Mouse (Mus musculus) left cerebral cortex, adult 8-10 months (tissue): ENCODE data around the gene Fyn. TPM values are rescaled to one million over a fixed set of nuclear protein-coding genes. Genes with fewer than 3 reads are reported as not detected.
A peak's percentile ranks its signal among the peaks of the same experiment; 100 is the strongest.

ENCODE experiments used
- DNase-seq, 2 experiments: peaks; one replicate each; pipeline ENCODE4 v3.0.0; 2022; ENCODE audit warnings: low spot score in 2 of 2
- total RNA-seq, 4 experiments: library from RNA; stranded (reverse); gene quantifications; 2 replicates each; pipeline ENCODE4 v1.2.4; 2022

The Fyn gene
- total RNA-seq = 100 to 1,000 TPM; 100 to 111 (median 108) TPM

GRCm38 (mm10) chr10:39368572-39369135 is at the start of gene Fyn:
TSS of gene Fyn (plus strand) at chr10:39368855.
- DNase-seq = no peak

DNA sequence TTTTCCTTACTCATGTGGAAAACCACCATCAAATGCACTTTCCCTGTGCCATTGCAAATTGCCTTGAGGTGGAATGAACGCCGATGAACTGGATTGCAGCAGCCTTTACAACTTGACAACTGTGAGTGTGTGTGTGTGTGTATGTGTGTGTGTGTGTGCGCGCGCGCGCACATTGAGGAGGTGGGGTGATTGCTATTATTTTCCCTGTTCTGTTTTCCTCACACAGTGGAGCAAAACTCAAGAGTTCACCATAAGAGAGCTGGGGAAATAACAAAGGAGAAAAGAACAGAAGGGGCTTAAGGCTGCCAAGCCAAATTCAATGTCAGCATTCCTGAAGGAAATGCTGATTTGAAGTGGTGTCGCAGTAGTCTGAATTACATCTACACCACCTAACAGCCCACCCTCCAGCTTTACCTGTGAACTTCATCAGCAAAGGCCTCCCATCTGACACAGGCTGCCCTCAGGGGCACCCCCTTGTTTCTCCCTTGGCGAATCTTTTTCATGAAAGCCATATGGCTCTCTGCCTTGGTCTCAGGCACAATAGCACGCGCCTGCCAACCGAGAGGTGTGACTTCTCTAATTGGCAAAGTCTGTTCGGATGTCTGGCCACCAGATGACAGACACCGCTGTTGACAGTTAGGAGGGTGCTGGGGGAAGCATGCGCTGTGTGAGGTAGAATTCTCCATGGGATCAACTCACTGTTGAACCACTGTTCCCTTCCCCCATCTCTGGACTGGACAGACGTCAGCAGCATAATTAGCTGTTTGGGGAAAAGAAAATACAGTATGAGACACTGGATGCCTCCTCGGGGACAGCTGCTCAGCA is 47.6 kb upstream of the Fyn start:
- DNase-seq = peak in 1 of 2 experiments; percentile 27

DNA sequence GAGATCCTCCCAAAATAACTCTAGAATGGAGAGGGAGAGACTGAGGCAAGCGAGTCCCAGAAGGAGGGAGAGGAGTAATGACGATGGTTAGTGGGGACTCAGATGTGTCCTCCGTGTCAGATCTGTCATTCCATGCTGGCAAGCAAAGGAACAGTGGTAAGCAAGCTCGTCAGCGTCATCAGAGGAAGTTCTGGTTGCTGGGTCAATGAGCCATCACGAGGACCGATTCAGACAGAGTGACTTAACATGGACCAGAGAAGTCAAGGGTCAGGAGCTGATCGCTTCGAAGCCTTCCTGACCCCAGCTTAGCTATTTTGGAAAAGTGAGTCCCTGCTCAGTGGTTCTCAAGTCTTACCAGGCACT is 47.1 kb upstream of the Fyn start:
- DNase-seq = no peak

- no peak for DNase-seq
Observed at GRCm38 (mm10) chr10:39322143-39322542, 46.5 kb upstream of the Fyn start.

DNA sequence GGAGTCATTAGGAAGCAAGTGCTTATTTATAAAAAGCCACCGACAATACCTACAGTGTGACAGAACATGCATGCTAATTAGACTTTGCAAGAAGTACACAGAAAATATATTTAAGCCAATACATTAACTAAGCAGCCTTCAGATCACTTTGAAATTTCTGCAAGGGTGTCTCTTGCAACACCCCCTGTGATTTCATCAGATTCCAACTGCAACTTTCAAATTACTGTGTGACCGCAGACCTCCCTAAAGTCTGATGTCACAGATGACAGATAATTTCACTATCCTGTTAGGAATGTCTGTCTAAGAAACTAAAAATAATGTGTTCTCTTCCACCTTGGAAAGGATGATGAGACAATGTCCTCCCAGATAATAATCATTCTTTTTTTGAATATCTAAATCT is 44.4 kb upstream of the Fyn start:
- no peak for DNase-seq

DNA sequence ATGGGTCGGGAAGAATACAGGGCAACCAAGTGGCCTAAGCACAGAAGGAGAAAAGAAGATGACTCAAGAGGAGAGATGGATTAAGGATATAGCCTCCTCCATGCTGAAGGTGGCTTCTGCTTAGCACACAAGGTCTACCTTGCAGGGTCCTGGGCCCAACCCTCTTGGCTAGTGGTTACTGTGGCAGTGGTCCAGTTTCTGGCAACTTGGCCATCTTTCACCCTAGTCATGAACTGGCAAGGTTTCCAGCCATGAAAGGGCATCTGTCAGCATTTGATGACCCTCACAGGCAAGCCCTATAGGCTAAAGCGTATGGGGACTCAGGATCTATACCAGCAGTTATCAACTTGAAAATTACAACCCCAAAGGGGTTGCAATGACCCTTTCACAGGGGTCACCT is 40.0 kb upstream of the Fyn start:
- no peak for DNase-seq

DNA sequence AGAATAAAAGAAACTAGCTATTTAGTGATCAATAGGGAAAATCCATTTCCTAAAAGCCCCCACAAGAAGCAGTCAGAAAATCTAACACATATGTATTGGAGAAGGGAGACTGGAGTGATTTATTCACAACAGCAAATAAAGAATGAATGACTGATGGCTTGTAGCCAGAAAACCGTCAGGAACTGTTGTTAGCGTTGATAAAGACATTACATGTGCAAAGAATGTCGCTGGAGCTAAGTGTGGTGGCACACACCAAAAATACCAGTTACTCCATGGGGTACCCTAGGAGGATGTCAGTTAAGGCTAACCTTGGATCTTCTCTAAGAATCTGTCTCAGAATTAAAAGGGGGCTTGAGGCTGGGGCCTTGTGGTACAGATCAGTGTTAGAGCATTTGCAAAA is 34.3 kb upstream of the Fyn start:
- no peak for DNase-seq

- DNase-seq = no peak
Observed at GRCm38 (mm10) chr10:39335880-39336279, 32.8 kb upstream of the Fyn start.

- no peak for DNase-seq
Observed at GRCm38 (mm10) chr10:39339189-39339968, 29.3 kb upstream of the Fyn start.

DNA sequence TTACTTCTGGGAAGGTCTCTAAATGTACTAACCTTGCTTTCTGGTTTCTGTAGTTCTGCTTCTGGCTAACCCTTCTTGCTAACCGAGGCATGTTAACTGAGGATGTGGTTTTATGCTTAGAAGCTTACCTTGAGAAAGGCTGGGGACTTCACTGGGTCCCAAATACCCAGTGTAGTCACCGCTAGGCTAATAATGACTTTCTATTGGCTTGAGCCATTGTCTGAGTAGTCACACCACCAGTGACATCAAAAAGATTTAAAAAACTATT is 28.8 kb upstream of the Fyn start:
- no peak for DNase-seq

DNA sequence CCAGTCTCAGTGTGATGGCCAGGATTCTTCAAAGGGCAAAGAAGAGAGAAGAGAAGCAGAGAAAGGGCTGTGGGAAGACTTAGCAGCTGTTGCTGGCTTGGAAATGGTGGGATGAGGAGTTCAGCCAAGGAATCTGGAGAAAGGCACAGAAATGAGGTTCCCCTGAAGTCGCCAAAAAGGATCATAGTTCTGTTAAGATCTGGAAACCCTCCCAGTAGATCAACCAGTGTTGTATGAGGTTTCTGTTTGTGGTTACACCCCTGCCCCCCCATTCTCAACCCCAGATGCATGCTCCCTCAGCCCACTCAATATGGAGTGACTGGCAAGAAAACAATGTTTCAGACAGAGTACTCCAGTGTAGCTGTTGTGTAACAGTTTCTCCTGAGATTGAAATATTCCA is 25.1 kb upstream of the Fyn start:
- no peak for DNase-seq

GRCm38 (mm10) chr10:39345921-39346320 is 22.7 kb upstream of the Fyn start:
- DNase-seq = no peak

GRCm38 (mm10) chr10:39349781-39350364 is 18.8 kb upstream of the Fyn start:
- no peak for DNase-seq

GRCm38 (mm10) chr10:39364196-39364595 is 4.5 kb upstream of the Fyn start:
- DNase-seq = no peak

DNA sequence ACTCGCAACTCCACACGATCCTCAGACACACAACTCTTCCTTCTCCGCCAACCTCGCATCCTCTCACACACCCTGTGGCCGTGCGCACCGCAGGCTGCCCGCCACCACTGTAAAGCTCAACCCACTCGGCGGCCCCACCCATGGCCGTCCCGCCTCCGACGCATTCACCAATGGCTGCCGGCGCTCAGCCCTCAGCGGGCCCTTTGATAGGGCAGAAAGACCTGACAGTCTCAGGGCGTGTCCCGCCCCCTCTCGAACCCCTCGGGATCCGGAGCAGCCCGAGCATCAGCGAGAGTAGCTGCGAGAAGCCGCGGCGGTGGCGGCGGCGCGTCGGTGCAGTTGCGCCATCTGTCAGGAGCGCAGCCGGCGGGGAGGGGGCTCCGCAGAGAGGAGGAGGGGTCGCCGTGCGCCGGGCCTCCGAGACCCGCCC is 862 bp downstream of the Fyn start:
- DNase-seq = peak; percentile 88 to 97

DNA sequence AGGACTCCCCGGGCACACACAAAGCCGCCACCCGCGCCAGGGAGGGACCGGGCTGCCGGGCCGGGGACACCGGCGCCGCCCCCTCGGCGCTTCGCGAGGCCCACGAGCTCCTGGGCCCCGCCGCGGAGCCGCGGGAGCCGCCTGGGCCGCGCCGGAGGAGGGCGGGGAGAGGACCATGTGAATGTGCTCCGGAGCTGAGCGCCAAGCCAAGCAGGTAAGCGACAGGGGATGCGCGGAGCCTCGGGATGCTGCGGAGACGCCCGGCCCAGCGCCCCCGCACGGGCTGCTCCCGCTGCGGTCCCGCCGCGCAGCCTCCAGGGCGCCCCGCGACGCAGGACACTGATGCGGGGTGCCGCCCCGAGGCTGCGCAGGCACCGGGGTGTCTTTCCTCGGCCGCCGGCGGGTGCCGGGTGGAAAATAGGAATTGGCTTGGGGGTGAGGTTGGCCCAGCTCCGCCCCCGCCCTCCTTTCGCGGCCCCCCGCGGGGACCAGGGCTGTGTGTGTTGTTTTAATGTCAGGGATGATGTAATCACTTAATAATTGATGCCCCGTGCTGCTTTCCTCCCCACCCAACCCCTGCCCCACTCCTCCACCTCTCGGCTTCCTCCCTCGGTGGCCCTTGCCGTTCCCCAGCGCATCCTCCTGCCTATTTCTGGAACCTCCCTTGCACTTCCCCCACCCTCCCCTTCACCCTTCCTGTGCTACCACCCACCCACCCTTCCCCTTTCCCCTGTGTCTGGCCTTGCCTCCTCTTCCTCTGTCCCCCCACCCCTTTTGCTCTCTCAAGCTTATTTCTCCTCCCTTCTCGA is 1.5 kb downstream of the Fyn start:
- DNase-seq = no peak

DNA sequence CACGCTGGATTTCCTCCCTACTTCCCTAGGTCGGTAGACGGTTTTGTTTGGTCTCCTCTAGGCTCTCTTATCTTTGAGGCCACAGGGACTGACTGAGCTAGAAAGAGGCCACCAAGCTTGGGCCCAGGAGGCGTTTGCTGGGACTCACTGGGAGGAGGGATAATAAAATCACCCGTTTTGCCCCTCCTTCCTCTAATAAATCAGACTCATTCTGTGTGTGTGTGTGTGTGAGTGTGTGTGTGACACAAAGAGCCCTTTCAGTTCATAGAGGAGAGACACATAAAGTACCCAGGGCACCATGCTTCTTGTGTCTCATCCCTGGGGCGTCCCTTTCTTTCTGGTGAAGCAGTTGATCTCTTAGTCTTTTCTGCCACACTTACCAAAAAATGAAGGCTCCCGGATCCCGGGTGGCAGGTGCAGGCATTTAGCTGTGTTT is 2.1 kb downstream of the Fyn start:
- no peak for DNase-seq

- DNase-seq = no peak
Observed at GRCm38 (mm10) chr10:39371467-39371866, 2.8 kb downstream of the Fyn start.

GRCm38 (mm10) chr10:39371991-39372390 is 3.3 kb downstream of the Fyn start:
- DNase-seq = no peak

GRCm38 (mm10) chr10:39376676-39377075 is 8.0 kb downstream of the Fyn start:
- no peak for DNase-seq

- DNase-seq = no peak
Observed at GRCm38 (mm10) chr10:39377219-39377618, 8.6 kb downstream of the Fyn start.
